Mouse (Mus musculus) stomach, postnatal 0 days (tissue): ENCODE measurements around the gene Ckmt2.

Experiments
- CTCF ChIP-seq: IDR thresholded peaks from 2 replicates; pipeline ENCODE4 v1.5.1; 2016; ENCODE audit warnings: antibody characterized with exemption, low read depth, mild to moderate bottlenecking, moderate library complexity
- EP300 ChIP-seq: optimal IDR thresholded peaks from 2 replicates; pipeline ENCODE3; 2016; ENCODE audit warnings: antibody characterized with exemption

- TF ChIP-seq CTCF (no peak), EP300 (no peak)
Observed at GRCm38 (mm10) chr13:91823735-91824134, 53.0 kb downstream of the Ckmt2 start.
